Mouse (Mus musculus) heart, postnatal 4 days (tissue): ENCODE results near the gene Fam178b. TPM values are rescaled to one million over a fixed set of nuclear protein-coding genes. Genes with fewer than 3 reads are reported as not detected.

ENCODE experiments used
- DNase-seq: peaks from one replicate; pipeline ENCODE4 v3.0.0; 2021
- total RNA-seq, 2 experiments: library from RNA; stranded (reverse); gene quantifications; 2 replicates each; pipeline ENCODE4 v1.2.3; 2021

Gene Fam178b
- total RNA-seq, 2 experiments from 2014 or later = 0.54 to 0.79 TPM

- no peak for DNase-seq
Observed at GRCm38 (mm10) chr1:36583408-36584116, 99.4 kb downstream of the Fam178b start.

- DNase-seq = no peak
Observed at GRCm38 (mm10) chr1:36582211-36582610, 100.8 kb downstream of the Fam178b start.

GRCm38 (mm10) chr1:36581260-36581659 is 101.7 kb downstream of the Fam178b start:
- DNase-seq = no peak

GRCm38 (mm10) chr1:36580384-36581207 is 102.4 kb downstream of the Fam178b start:
- peak; percentile 72 for DNase-seq

GRCm38 (mm10) chr1:36579974-36580383 is 103.0 kb downstream of the Fam178b start:
- DNase-seq = no peak

- no peak for DNase-seq
Observed at GRCm38 (mm10) chr1:36576991-36577675, 105.8 kb downstream of the Fam178b start.

GRCm38 (mm10) chr1:36575347-36575746 is 107.6 kb downstream of the Fam178b start:
- no peak for DNase-seq

- DNase-seq = no peak
Observed at GRCm38 (mm10) chr1:36574196-36574955, 108.6 kb downstream of the Fam178b start.

GRCm38 (mm10) chr1:36573524-36573923 is 109.5 kb downstream of the Fam178b start:
- DNase-seq = no peak

GRCm38 (mm10) chr1:36572709-36573108 is 110.3 kb downstream of the Fam178b start:
- DNase-seq = no peak

- no peak for DNase-seq
Observed at GRCm38 (mm10) chr1:36572140-36572700, 110.8 kb downstream of the Fam178b start.

- peak; percentile 47 for DNase-seq
Observed at GRCm38 (mm10) chr1:36571627-36572026, 111.4 kb downstream of the Fam178b start.

- no peak for DNase-seq
Observed at GRCm38 (mm10) chr1:36570320-36570719, 112.7 kb downstream of the Fam178b start.

- no peak for DNase-seq
Observed at GRCm38 (mm10) chr1:36569694-36570276, 113.2 kb downstream of the Fam178b start.

- DNase-seq = no peak
Observed at GRCm38 (mm10) chr1:36568776-36569175, 114.2 kb downstream of the Fam178b start.

- DNase-seq = no peak
Observed at GRCm38 (mm10) chr1:36567818-36568603, 115.0 kb downstream of the Fam178b start.

- no peak for DNase-seq
Observed at GRCm38 (mm10) chr1:36566425-36566824, 116.6 kb downstream of the Fam178b start.

GRCm38 (mm10) chr1:36564101-36564500 is 118.9 kb downstream of the Fam178b start:
- peak; percentile 42 for DNase-seq

- no peak for DNase-seq
Observed at GRCm38 (mm10) chr1:36563632-36564031, 119.4 kb downstream of the Fam178b start.

GRCm38 (mm10) chr1:36563197-36563596 is 119.8 kb downstream of the Fam178b start:
- no peak for DNase-seq

- no peak for DNase-seq
Observed at GRCm38 (mm10) chr1:36562388-36562787, 120.6 kb downstream of the Fam178b start.
